Mouse (Mus musculus) CH12.LX (cell line): ENCODE data around the gene Cox8c.

Source experiments
- CTCF ChIP-seq, 2 experiments: IDR thresholded peaks in 1 of 2; conservative IDR thresholded peaks in 1 of 2; 2 replicates each; pipeline ENCODE4 v1.5.1; 2011 to 2012; ENCODE audit warnings: low read depth in 2 of 2, low read length in 2 of 2, improper control_type of control experiment in 1 of 2, inconsistent platforms in 1 of 2, mild to moderate bottlenecking in 1 of 2, moderate library complexity in 1 of 2
- ETS1 ChIP-seq: conservative IDR thresholded peaks from 2 replicates; pipeline ENCODE4 v1.6.1; 2012; ENCODE audit warnings: low read depth, mild to moderate bottlenecking, inconsistent platforms, low read length, improper control_type of control experiment, moderate library complexity
- MAFK ChIP-seq: IDR thresholded peaks from 2 replicates; pipeline ENCODE4 v1.6.1; 2011; ENCODE audit warnings: low read length, improper control_type of control experiment; ENCODE audit not compliant: insufficient replicate concordance
- MAX ChIP-seq: IDR thresholded peaks from 2 replicates; pipeline ENCODE4 v1.6.1; 2011; ENCODE audit warnings: low read length, improper control_type of control experiment
- MYC ChIP-seq: IDR thresholded peaks from 2 replicates; pipeline ENCODE4 v1.6.1; 2011; ENCODE audit warnings: low read depth, mild to moderate bottlenecking, improper control_type of control experiment, low read length
- NRF1 ChIP-seq: IDR thresholded peaks from 2 replicates; pipeline ENCODE4 v1.6.1; 2014; ENCODE audit warnings: low read depth, mild to moderate bottlenecking, inconsistent platforms, low read length, improper control_type of control experiment, moderate library complexity
- POLR2AphosphoS2 ChIP-seq: IDR thresholded peaks from 2 replicates; pipeline ENCODE4 v1.6.1; 2011; ENCODE audit warnings: low read depth, low read length, improper control_type of control experiment
- TCF12 ChIP-seq: IDR thresholded peaks from 2 replicates; pipeline ENCODE4 v1.6.1; 2014; ENCODE audit warnings: low read depth, mild to moderate bottlenecking, inconsistent platforms, low read length, improper control_type of control experiment
- ZKSCAN1 ChIP-seq: IDR thresholded peaks from 2 replicates; pipeline ENCODE4 v1.6.1; 2012; ENCODE audit warnings: low read depth, inconsistent platforms, low read length, improper control_type of control experiment, borderline replicate concordance

DNA sequence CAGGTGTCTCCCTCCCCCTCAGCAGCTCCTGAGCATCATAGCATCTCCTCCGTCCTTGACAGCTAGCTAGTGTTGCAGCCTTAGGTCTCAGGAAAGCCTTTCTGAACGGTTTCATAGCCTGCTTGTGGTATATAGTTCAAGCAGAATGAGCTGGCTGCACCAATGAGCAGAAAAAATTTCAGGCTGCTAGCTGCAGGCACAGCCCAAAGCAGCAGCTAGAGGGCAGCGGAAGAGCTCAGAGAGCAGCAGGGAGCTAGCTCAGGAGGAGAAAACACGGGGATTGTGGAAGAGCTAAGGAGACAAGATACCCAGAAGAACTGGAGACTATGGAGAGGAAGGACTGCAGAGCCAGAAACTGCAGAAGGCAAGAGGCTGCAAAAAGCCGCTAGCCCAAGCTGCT lies 13.4 kb upstream of the Cox8c start:
- TF ChIP-seq TCF12: no peak
- no peak for TF ChIP-seq POLR2AphosphoS2
- TF ChIP-seq NRF1: no peak
- no peak for TF ChIP-seq MAFK
- no peak for TF ChIP-seq MAX
- TF ChIP-seq ZKSCAN1: no peak
- no peak for TF ChIP-seq MYC
- TF ChIP-seq CTCF (conservative IDR thresholded peaks at IDR 0.05 in 1 of 2, IDR thresholded peaks at IDR 0.05 in 1 of 2; ENCODE audit: low read depth in 2 of 2, low read length in 2 of 2): peak in 1 of 2 experiments; percentile 61; a peak in 2 of 4 replicates
- no peak for TF ChIP-seq ETS1
